Mouse (Mus musculus) kidney, adult 2 months (tissue): ENCODE results near the gene Tfe3.

Experiments
- CTCF ChIP-seq: fragments of 200-500 bp; conservative IDR thresholded peaks from 2 replicates; pipeline ENCODE4 v1.5.1; 2011; ENCODE audit warnings: low read depth, mild to moderate bottlenecking, control low read depth, low read length, moderate library complexity, mixed read lengths; ENCODE audit not compliant: insufficient read depth, insufficient read length
- POLR2A ChIP-seq: fragments of 200-500 bp; IDR thresholded peaks from one replicate; pipeline ENCODE4 v1.6.1; 2011; ENCODE audit warnings: low read depth, low read length, control low read depth

GRCm38 (mm10) chrX:7722282-7722611 lies 40.1 kb upstream of the Tfe3 start:
- no peak for TF ChIP-seq POLR2A
- no peak for TF ChIP-seq CTCF
